Mouse (Mus musculus) adrenal gland, postnatal 36 days (tissue): ENCODE data around the gene Rab37. TPM values are rescaled to one million over a fixed set of nuclear protein-coding genes. Genes with fewer than 3 reads are reported as not detected.

Source experiments
- DNase-seq, 2 experiments: peaks; one replicate each; pipeline ENCODE4 v3.0.0; 2021; ENCODE audit warnings: mixed read lengths in 1 of 2
- total RNA-seq, 2 experiments: library from RNA; stranded (reverse); gene quantifications; 2 replicates each; pipeline ENCODE4 v1.2.3; 2021

Rab37 gene
- total RNA-seq, 2 experiments from 2014 or later = 0.56 TPM

DNA sequence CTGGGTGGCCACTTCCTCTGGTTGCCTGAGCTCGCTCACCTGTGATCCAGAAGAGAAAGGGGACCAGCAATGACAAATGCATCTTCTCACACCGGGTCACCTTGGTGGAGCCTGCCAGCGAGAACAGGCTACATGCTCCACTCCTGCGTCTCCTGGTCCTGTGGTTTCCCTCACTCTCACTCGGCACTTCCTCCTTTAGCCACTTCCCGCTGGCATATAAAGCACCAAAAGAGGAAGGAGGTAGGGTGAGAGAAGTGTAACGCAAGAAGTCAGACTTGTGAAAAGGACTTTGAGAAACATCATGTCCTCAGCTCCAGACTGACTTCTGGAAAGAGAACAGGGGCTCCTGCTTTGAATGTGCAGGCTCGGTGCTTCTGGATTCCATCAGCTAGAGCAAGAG lies 42.6 kb downstream of the Rab37 start, which contains the start of gene Cd300lf:
TSS of gene Cd300lf (minus strand) at position 193 of the 400 bp plus-strand sequence.
- no peak for DNase-seq

- DNase-seq = no peak
These were observed 47.5 kb downstream of the Rab37 start for GRCm38 (mm10) chr11:115138597-115139262.

- no peak for DNase-seq
These were observed 50.7 kb downstream of the Rab37 start for GRCm38 (mm10) chr11:115141970-115142369.

DNA sequence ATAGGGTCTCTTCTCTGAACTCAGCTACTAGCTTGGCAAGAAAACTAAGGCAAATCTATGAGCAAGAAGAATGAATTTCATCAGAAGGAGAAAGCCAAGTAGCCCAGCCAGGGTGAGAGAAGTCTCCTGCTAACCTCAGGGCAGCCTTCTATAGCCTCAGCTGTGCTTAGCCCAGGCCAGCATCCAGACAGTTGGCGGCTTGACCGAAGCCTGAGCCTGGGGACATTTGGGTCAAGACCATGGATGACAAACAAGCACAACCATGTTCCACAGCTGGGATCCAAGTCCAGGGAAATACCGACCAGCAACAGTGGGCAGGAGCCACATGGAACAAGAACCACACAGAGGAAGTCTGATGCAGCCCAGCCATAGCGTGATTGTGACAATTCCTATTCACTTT lies 56.6 kb downstream of the Rab37 start:
- DNase-seq = no peak

GRCm38 (mm10) chr11:115150741-115151254 lies 59.6 kb downstream of the Rab37 start:
- no peak for DNase-seq

DNA sequence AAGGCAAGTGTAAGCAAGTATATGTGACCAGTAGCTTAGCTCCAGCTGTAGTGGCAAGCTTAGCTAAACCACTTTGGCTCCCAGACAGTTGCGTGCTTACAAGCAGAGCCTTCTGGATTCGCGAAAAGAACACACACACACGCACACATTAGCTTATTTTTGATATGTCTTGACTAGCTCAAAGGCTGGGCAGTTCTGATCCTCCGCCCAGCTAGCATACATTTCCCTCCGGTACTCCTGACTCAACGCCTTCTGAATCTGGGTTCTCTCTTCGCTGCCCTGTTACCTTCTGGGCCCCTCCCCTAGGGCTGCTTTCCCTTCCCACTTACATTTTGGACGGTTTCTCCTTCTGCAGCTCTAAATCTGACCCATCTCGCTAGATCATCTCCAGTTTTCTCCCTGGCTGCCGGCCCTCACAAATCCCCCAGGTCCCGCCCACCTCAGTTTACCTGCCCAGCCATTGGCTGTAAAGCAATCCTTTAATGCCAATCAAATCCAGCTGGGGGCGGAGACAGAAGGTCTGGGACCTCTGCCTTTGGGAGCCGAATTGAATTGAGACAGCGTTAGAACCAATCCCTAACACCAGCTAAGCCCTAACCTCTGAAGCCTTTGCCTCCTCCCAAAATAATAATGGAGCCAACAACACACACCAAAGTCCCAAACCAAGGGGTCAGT lies 60.7 kb downstream of the Rab37 start:
- peak; percentile 65 to 76 for DNase-seq

- no peak for DNase-seq
These were observed 61.9 kb downstream of the Rab37 start for GRCm38 (mm10) chr11:115153088-115153487.

- peak; percentile 79 to 86 for DNase-seq
These were observed 62.6 kb downstream of the Rab37 start for GRCm38 (mm10) chr11:115153699-115154292.

GRCm38 (mm10) chr11:115155053-115155634 lies 63.9 kb downstream of the Rab37 start:
- no peak for DNase-seq

DNA sequence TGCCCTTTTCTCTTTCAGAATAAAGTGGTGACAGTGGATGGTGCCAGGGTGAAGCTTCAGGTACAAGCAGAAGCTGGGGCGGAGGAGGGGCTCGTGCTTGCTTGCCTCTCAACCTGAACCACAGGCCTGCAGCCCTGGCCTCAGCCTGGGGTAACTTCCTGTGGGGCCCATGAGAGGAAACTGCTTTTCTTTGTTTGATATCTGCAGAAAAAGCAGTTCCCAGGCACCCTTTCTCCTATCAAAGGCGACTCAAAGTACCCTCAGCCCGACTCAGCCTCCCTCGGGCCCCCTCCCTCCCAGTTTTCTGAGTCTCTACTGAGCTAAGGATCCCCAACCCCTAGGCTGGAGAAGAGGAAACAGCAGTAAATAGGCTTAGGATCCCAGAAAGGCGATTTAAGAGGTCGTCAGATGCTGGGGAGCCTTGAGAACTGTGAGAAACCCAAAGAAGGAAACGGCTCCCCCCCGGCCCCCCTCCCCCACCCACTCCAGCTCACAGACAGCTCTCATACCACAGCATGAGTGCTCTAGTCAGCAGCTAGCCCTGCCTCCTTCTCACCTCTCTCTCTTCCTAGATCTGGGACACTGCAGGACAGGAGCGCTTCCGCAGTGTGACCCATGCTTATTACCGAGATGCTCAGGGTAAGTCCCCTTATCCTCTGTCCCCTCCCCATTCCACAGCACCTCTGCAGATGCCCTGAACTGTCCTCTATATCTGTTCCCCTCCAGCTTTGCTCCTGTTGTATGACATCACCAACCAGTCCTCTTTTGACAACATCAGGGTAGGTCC lies 66.9 kb downstream of the Rab37 start:
- no peak for DNase-seq

GRCm38 (mm10) chr11:115160016-115160797 lies 69.0 kb downstream of the Rab37 start:
- peak; percentile 85 to 88 for DNase-seq

GRCm38 (mm10) chr11:115160883-115161577 lies 69.8 kb downstream of the Rab37 start:
- peak; percentile 83 to 91 for DNase-seq

- no peak for DNase-seq
These were observed 70.5 kb downstream of the Rab37 start for GRCm38 (mm10) chr11:115161578-115162204.

- DNase-seq = no peak
These were observed 71.0 kb downstream of the Rab37 start for GRCm38 (mm10) chr11:115162205-115162601.

GRCm38 (mm10) chr11:115162832-115163480 lies 71.7 kb downstream of the Rab37 start, which contains the start of gene Slc9a3r1:
Gene Slc9a3r1, plus strand, starts transcription at chr11:115163341.
- peak; percentile 99 for DNase-seq

- peak; percentile 39 to 50 for DNase-seq
These were observed 72.4 kb downstream of the Rab37 start for GRCm38 (mm10) chr11:115163568-115164150.

- peak in 1 of 2 experiments; percentile 55 for DNase-seq
These were observed 73.2 kb downstream of the Rab37 start for GRCm38 (mm10) chr11:115164341-115164975.

DNA sequence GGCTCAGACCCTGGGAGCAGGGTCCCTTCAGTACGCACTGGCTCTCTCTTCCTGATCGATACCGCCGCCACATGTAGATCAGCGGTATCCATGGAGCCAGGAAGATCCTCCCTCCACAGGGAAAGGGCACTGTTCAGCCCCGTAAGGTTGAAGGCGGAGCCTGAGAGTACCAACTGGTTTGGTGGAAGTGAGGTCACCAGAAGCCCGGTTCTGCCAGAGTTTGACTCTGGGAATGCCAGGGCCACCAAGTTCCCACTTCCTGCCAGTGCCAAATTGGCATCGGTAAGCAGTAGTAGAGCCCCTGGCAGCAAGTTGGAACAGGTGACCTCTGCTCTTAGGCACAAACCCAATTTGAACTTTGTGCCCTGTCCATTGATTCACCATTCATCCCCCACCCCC lies 73.7 kb downstream of the Rab37 start:
- DNase-seq = peak; percentile 80 to 82
